Mouse (Mus musculus) forebrain, embryonic 13.5 days (tissue): ENCODE measurements around the gene Rps2. TPM values are rescaled to one million over a fixed set of nuclear protein-coding genes. Genes with fewer than 3 reads are reported as not detected.

Experiments used
- ATAC-seq: fragments of 200-750 bp; cut with Nextera tagmentation; 2 replicates; pipeline ENCODE4 v1.8.0; 2017
- H3K27ac ChIP-seq: fragments of 300-500 bp; sonication (generic); 2 replicates; pipeline ENCODE4 v1.5.1; 2015; ENCODE audit warnings: inconsistent platforms, mild to moderate bottlenecking, moderate library complexity
- H3K27me3 ChIP-seq: fragments of 300-500 bp; sonication (generic); 2 replicates; pipeline ENCODE4 v1.6.1; 2015; ENCODE audit warnings: mild to moderate bottlenecking, inconsistent platforms
- H3K36me3 ChIP-seq: fragments of 300-500 bp; sonication (generic); 2 replicates; pipeline ENCODE4 v1.6.1; 2015; ENCODE audit warnings: mild to moderate bottlenecking, inconsistent platforms; ENCODE audit not compliant: poor library complexity, severe bottlenecking
- H3K4me1 ChIP-seq: fragments of 300-500 bp; sonication (generic); 2 replicates; pipeline ENCODE4 v1.6.1; 2015; ENCODE audit warnings: inconsistent platforms
- H3K4me2 ChIP-seq: fragments of 300-500 bp; sonication (generic); 2 replicates; pipeline ENCODE4 v1.6.1; 2015; ENCODE audit warnings: inconsistent platforms, mild to moderate bottlenecking, moderate library complexity
- H3K4me3 ChIP-seq: fragments of 300-500 bp; sonication (generic); 2 replicates; pipeline ENCODE4 v1.5.1; 2015; ENCODE audit warnings: mild to moderate bottlenecking, inconsistent platforms
- H3K9ac ChIP-seq: fragments of 300-500 bp; sonication (generic); 2 replicates; pipeline ENCODE4 v1.6.1; 2015; ENCODE audit warnings: mild to moderate bottlenecking, inconsistent platforms
- H3K9me3 ChIP-seq: fragments of 300-500 bp; sonication (generic); replicated peaks from 2 replicates; pipeline ENCODE4 v1.6.1; 2016; ENCODE audit warnings: inconsistent platforms
- WGBS: fragments of 180-500 bp; shearing (Covaris S2); methylation state at CpG from one replicate; pipeline ENCODE4 v1.1.7; 2015; 5-methylcytosine and 5-hydroxymethylcytosine counted together
- polyA plus RNA-seq: library from polyadenylated mRNA; unstranded; fragments of >200 nt; fragmentation: Nextera tagmentation; extraction: Ambion mirVana; gene quantifications from 2 replicates; pipeline ENCODE4 v1.2.1, GENCODE M21; 2015

Rps2 gene
- polyA plus RNA-seq, 1 experiment from 2014 or later: 992 TPM

GRCm38 (mm10) chr17:24687599-24687998 is 30.3 kb upstream of the Rps2 start:
- peaks cover 37% of the 10 kb centered on the region for H3K27me3 ChIP-seq
- no peak for ATAC-seq
- 16% methylated on average over 23 of the region's 23 CpGs for WGBS
- H3K27ac ChIP-seq: no peak overlapping the region
- peaks cover 33% of the 10 kb centered on the region for H3K4me1 ChIP-seq
- H3K4me2 ChIP-seq: peak overlapping the region; percentile 58
- H3K9me3 ChIP-seq: no peaks in the 10 kb centered on the region
- peak overlapping the region; percentile 34 for H3K4me3 ChIP-seq
- peak overlapping the region; percentile 46; the same call in 1 of the 2 replicates for H3K9ac ChIP-seq
- H3K36me3 ChIP-seq: peaks cover 14% of the 10 kb centered on the region

GRCm38 (mm10) chr17:24689251-24690081 is 28.4 kb upstream of the Rps2 start, which contains the start of gene Syngr3:
TSS of gene Syngr3 (minus strand) at chr17:24689955.
- H3K27me3 ChIP-seq: peaks cover 37% of the 10 kb centered on the region
- peak within 1 kb of the TSS; percentile 79 for H3K4me2 ChIP-seq
- peaks cover 22% of the 10 kb centered on the region for H3K36me3 ChIP-seq
- H3K27ac ChIP-seq: peak within 1 kb of the TSS; percentile 59; the same call in 1 of the 2 replicates
- peak within 1 kb of the TSS; percentile 93 for H3K9ac ChIP-seq
- peaks cover 33% of the 10 kb centered on the region for H3K4me1 ChIP-seq
- ATAC-seq: peak; percentile 72
- no peaks in the 10 kb centered on the region for H3K9me3 ChIP-seq
- H3K4me3 ChIP-seq: peak within 1 kb of the TSS; percentile 80
- under 1% methylated on average over 48 of the region's 55 CpGs for WGBS

- peaks cover 15% of the 10 kb centered on the region for H3K36me3 ChIP-seq
- ATAC-seq: no peak
- peaks cover 28% of the 10 kb centered on the region for H3K27me3 ChIP-seq
- no peak overlapping the region for H3K9ac ChIP-seq
- H3K9me3 ChIP-seq: no peaks in the 10 kb centered on the region
- H3K4me3 ChIP-seq: no peak overlapping the region
- 84% methylated on average over 5 of the region's 5 CpGs for WGBS
- H3K4me2 ChIP-seq: no peak overlapping the region
- no peak overlapping the region for H3K27ac ChIP-seq
- peaks cover 46% of the 10 kb centered on the region for H3K4me1 ChIP-seq
Observed at GRCm38 (mm10) chr17:24692385-24692784, 25.5 kb upstream of the Rps2 start.

- Histone ChIP-seq H3K36me3 (peaks cover 26% of the 10 kb centered on the region), H3K4me2 (peak overlapping the region; percentile 66), H3K27me3 (peaks cover 4% of the 10 kb centered on the region), H3K4me1 (peaks cover 35% of the 10 kb centered on the region), H3K4me3 (peak overlapping the region; percentile 79), H3K27ac (peak overlapping the region; percentile 84), H3K9me3 (no peaks in the 10 kb centered on the region), H3K9ac (peak overlapping the region; percentile 87)
- WGBS: 5% methylated on average over 48 of the region's 51 CpGs
- ATAC-seq: peak; percentile 56
Observed at GRCm38 (mm10) chr17:24695326-24696010, 22.4 kb upstream of the Rps2 start.

GRCm38 (mm10) chr17:24696011-24696697 is 21.8 kb upstream of the Rps2 start, which contains the start of the genes Gfer and Noxo1:
TSS of gene Gfer (minus strand) at chr17:24696156.
TSS of gene Noxo1 (plus strand) at chr17:24696234.
- Histone ChIP-seq H3K36me3 (peaks cover 33% of the 10 kb centered on the region), H3K27me3 (no peaks in the 10 kb centered on the region), H3K4me3 (peak within 1 kb of the TSS; percentile 79), H3K27ac (peak within 1 kb of the TSS; percentile 84), H3K4me2 (peak within 1 kb of the TSS; percentile 66), H3K4me1 (peaks cover 31% of the 10 kb centered on the region), H3K9me3 (no peaks in the 10 kb centered on the region), H3K9ac (peak within 1 kb of the TSS; percentile 87)
- WGBS: under 1% methylated on average over 46 of the region's 76 CpGs
- peak; percentile 89 for ATAC-seq

- peaks cover 31% of the 10 kb centered on the region for H3K4me1 ChIP-seq
Observed at GRCm38 (mm10) chr17:24697985-24698384, 19.9 kb upstream of the Rps2 start.

GRCm38 (mm10) chr17:24698715-24699114 is 19.2 kb upstream of the Rps2 start:
- Histone ChIP-seq H3K9ac (no peak overlapping the region), H3K27ac (no peak overlapping the region), H3K27me3 (no peaks in the 10 kb centered on the region), H3K36me3 (peaks cover 39% of the 10 kb centered on the region), H3K4me1 (peaks cover 31% of the 10 kb centered on the region), H3K4me3 (no peak overlapping the region), H3K9me3 (no peaks in the 10 kb centered on the region), H3K4me2 (no peak overlapping the region)
- no peak for ATAC-seq
- WGBS: 75% methylated on average over 9 of the region's 9 CpGs

More at GRCm38 (mm10) chr17:24697985-24698384, 19.9 kb upstream of the Rps2 start:
- H3K4me3 ChIP-seq: no peak overlapping the region
- H3K27me3 ChIP-seq: no peaks in the 10 kb centered on the region
- ATAC-seq: no peak
- no peaks in the 10 kb centered on the region for H3K9me3 ChIP-seq
- no peak overlapping the region for H3K9ac ChIP-seq
- H3K36me3 ChIP-seq: peaks cover 40% of the 10 kb centered on the region
- no peak overlapping the region for H3K27ac ChIP-seq
- no peak overlapping the region for H3K4me2 ChIP-seq
- 17% methylated on average over 5 of the region's 5 CpGs for WGBS

- Histone ChIP-seq H3K4me3 (no peak overlapping the region), H3K27ac (no peak overlapping the region), H3K9me3 (no peaks in the 10 kb centered on the region), H3K36me3 (peaks cover 47% of the 10 kb centered on the region), H3K27me3 (no peaks in the 10 kb centered on the region), H3K4me2 (no peak overlapping the region), H3K9ac (no peak overlapping the region), H3K4me1 (peaks cover 31% of the 10 kb centered on the region)
- WGBS: 82% methylated on average over 2 of the region's 2 CpGs
- ATAC-seq: no peak
Observed at GRCm38 (mm10) chr17:24699473-24699872, 18.4 kb upstream of the Rps2 start.

- no peak overlapping the region for H3K4me3 ChIP-seq
- H3K4me2 ChIP-seq: no peak overlapping the region
- no peak overlapping the region for H3K27ac ChIP-seq
- no peak for ATAC-seq
- WGBS: 92% methylated on average over 9 of the region's 9 CpGs
- H3K9me3 ChIP-seq: no peaks in the 10 kb centered on the region
- H3K27me3 ChIP-seq: no peaks in the 10 kb centered on the region
- H3K36me3 ChIP-seq: peaks cover 59% of the 10 kb centered on the region
- H3K4me1 ChIP-seq: peaks cover 27% of the 10 kb centered on the region
- no peak overlapping the region for H3K9ac ChIP-seq
Observed at GRCm38 (mm10) chr17:24701251-24701650, 16.7 kb upstream of the Rps2 start.

- ATAC-seq: no peak
- Histone ChIP-seq H3K36me3 (peaks cover 45% of the 10 kb centered on the region), H3K9ac (no peak overlapping the region), H3K9me3 (no peaks in the 10 kb centered on the region), H3K27ac (no peak overlapping the region), H3K4me3 (peak overlapping the region; percentile 83), H3K27me3 (no peaks in the 10 kb centered on the region), H3K4me1 (peaks cover 19% of the 10 kb centered on the region), H3K4me2 (peak overlapping the region; percentile 89)
- 98% methylated on average over 3 of the region's 3 CpGs for WGBS
Observed at GRCm38 (mm10) chr17:24705821-24706220, 12.1 kb upstream of the Rps2 start.

GRCm38 (mm10) chr17:24706982-24707800 is 10.7 kb upstream of the Rps2 start, which contains the start of gene Tbl3:
TSS of gene Tbl3 (minus strand) at chr17:24707660.
- 4% methylated on average over 32 of the region's 32 CpGs for WGBS
- Histone ChIP-seq H3K9me3 (no peaks in the 10 kb centered on the region), H3K9ac (peak within 1 kb of the TSS; percentile 84), H3K27ac (peak within 1 kb of the TSS; percentile 74), H3K36me3 (peaks cover 31% of the 10 kb centered on the region), H3K4me3 (peak within 1 kb of the TSS; percentile 83), H3K4me2 (peak within 1 kb of the TSS; percentile 89), H3K4me1 (peaks cover 19% of the 10 kb centered on the region), H3K27me3 (no peaks in the 10 kb centered on the region)
- peak; percentile 93 for ATAC-seq
